Mouse (Mus musculus) lung, embryonic 15.5 days (tissue): ENCODE results near the gene 1700025G04Rik. TPM values are rescaled to one million over a fixed set of nuclear protein-coding genes. Genes with fewer than 3 reads are reported as not detected.
A peak's percentile ranks its signal among the peaks of the same experiment; 100 is the strongest.

Source experiments
- ATAC-seq: fragments of 200-750 bp; cut with Nextera tagmentation; 2 replicates; pipeline ENCODE4 v1.8.0; 2017; ENCODE audit warnings: moderate number of reproducible peaks, borderline replicate concordance; ENCODE audit not compliant: low FRiP score, low TSS enrichment; ENCODE audit errors: extremely low read depth
- H3K27ac ChIP-seq: fragments of 300-500 bp; sonication (generic); 2 replicates; pipeline ENCODE4 v1.5.1; 2015; ENCODE audit warnings: moderate library complexity, mild to moderate bottlenecking, inconsistent platforms
- H3K27me3 ChIP-seq: fragments of 300-500 bp; sonication (generic); 2 replicates; pipeline ENCODE4 v1.6.1; 2015; ENCODE audit warnings: inconsistent platforms
- H3K36me3 ChIP-seq: fragments of 300-500 bp; sonication (generic); 2 replicates; pipeline ENCODE4 v1.6.1; 2015; ENCODE audit warnings: inconsistent platforms
- H3K4me1 ChIP-seq: fragments of 300-500 bp; sonication (generic); 2 replicates; pipeline ENCODE4 v1.6.1; 2015; ENCODE audit warnings: inconsistent platforms
- H3K4me2 ChIP-seq: fragments of 300-500 bp; sonication (generic); 2 replicates; pipeline ENCODE4 v1.6.1; 2015; ENCODE audit warnings: inconsistent platforms, mild to moderate bottlenecking, moderate library complexity
- H3K4me3 ChIP-seq: fragments of 300-500 bp; sonication (generic); 2 replicates; pipeline ENCODE4 v1.5.1; 2015; ENCODE audit warnings: mild to moderate bottlenecking, inconsistent platforms
- H3K9ac ChIP-seq: fragments of 300-500 bp; sonication (generic); 2 replicates; pipeline ENCODE4 v1.6.1; 2015; ENCODE audit warnings: inconsistent platforms
- H3K9me3 ChIP-seq: fragments of 300-500 bp; sonication (generic); 2 replicates; pipeline ENCODE4 v1.6.1; 2016; ENCODE audit warnings: inconsistent platforms
- WGBS: fragments of 180-500 bp; shearing (Covaris S2); methylation state at CpG from one replicate; pipeline ENCODE4 v1.1.7; 2015; 5-methylcytosine and 5-hydroxymethylcytosine counted together
- polyA plus RNA-seq: library from polyadenylated mRNA; unstranded; fragments of >200 nt; fragmentation: Nextera tagmentation; extraction: Ambion mirVana; gene quantifications from 2 replicates; pipeline ENCODE4 v1.2.1, GENCODE M21; 2015

Gene 1700025G04Rik
- polyA plus RNA-seq, 1 experiment from 2014 or later, result 23.5 TPM

DNA sequence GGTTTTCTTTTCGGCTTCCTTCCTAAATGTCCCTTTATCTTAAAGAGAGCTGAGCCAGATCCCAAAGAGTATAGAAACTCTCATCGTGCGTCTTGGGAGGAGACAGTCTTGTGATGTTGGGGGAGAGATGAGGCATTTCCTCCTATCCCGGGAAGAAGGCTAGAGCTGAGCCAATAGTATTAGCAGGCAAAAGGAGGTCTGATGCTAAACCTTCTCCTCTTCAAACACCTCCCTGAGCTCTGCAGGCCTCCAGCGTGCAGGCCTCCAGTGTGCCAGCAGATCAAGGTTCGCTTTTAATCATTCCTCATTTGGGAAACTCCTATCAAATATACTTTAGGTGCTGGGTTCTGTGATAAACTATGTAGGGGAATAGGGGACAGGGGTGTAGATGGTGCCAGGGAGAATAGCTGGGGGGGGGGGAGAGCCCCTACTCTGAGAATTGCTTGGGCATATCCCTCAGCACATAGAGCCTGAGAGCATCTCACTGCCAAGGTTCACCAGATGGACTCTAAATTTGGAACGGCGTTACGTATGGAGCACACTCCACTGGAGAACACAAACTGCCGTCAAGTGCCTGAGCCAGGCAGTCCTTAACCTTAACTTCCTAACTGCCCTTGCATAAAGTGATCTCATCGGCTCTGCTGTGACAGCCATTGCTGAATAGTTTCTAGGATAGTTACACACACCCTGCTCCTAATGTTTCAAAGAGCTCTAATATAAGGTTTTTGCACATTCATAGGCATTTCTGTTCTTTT lies 103.7 kb downstream of the 1700025G04Rik start:
- H3K4me2 ChIP-seq, result no peak overlapping the region
- H3K9ac ChIP-seq, result no peak overlapping the region
- no peak overlapping the region for H3K27ac ChIP-seq
- no peaks in the 10 kb centered on the region for H3K27me3 ChIP-seq
- H3K4me1 ChIP-seq, result peaks cover 11% of the 10 kb centered on the region
- H3K9me3 ChIP-seq, result no peaks in the 10 kb centered on the region
- 52% methylated on average over 11 of the region's 11 CpGs for WGBS
- no peaks in the 10 kb centered on the region for H3K36me3 ChIP-seq
- no peak overlapping the region for H3K4me3 ChIP-seq
- 0 out of 2 replicates have a peak, but pooled peaks have one; percentile 35 for ATAC-seq

DNA sequence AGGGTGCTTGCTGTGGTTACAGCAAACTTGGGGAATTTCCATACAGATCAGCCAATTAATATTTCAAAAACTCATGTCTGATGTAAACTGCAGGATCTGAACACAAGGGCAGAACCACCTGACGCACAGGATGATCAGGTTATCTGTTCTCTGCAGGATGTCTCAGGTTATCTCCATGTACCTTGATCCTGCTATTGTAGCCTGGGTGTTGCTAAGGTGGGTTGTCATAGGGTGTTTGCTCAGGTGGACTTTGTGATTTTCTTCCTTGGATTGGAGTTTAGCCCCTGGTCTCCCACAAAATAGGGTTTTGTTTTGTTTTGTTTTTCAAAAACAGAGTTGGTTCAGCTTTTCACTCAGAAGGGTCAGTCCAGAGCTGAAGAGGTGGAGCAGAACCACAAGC lies 104.9 kb downstream of the 1700025G04Rik start:
- no peaks in the 10 kb centered on the region for H3K9me3 ChIP-seq
- H3K36me3 ChIP-seq, result no peaks in the 10 kb centered on the region
- H3K9ac ChIP-seq, result no peak overlapping the region
- no peak overlapping the region for H3K4me2 ChIP-seq
- no peak for ATAC-seq
- 95% methylated on average over 1 of the region's 1 CpGs for WGBS
- no peaks in the 10 kb centered on the region for H3K27me3 ChIP-seq
- H3K4me1 ChIP-seq, result peaks cover 8% of the 10 kb centered on the region
- no peak overlapping the region for H3K27ac ChIP-seq
- H3K4me3 ChIP-seq, result no peak overlapping the region

DNA sequence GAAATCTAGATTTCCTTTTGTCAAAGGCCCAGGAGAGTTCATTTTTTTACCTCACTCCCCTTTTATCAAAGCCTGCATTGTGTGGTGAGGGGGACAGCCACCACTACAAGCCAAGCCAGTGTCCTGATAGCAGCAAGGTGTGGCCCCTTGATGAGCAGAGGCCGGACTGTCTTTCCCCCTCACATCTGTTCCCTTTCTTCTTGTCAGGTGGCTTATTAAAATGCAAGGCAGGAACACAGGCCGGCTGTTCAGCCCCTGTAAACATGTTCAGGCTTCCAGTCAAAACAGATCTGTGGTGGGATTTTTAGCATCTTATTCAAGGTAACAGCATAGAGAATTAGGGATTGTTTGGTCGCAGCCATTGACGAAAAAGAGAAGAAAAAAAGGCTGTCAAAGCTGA lies 105.9 kb downstream of the 1700025G04Rik start:
- Histone ChIP-seq H3K9ac (no peak overlapping the region), H3K27ac (no peak overlapping the region), H3K9me3 (no peaks in the 10 kb centered on the region), H3K27me3 (no peaks in the 10 kb centered on the region), H3K4me2 (no peak overlapping the region), H3K4me1 (peaks cover 8% of the 10 kb centered on the region), H3K36me3 (no peaks in the 10 kb centered on the region), H3K4me3 (no peak overlapping the region)
- WGBS, result 66% methylated on average over 4 of the region's 4 CpGs
- ATAC-seq, result no peak

DNA sequence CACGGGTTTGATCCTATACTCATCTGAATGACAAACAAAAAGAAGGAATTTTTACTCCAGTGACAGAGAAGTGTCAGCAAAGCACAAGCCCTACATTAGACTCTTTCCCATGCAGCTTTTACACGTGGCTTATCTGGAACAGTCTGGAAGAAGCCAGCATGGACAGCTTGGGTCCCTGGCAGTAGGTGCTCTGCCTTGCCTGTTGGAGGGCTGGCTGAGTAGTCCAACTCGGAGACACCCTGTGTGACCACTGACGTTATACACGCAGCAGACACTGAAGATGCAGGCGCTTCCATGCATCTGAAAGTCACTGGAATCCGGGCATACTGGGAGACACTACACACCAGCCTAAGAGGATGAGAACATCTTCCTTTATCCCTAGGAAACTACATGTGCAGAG lies 109.4 kb downstream of the 1700025G04Rik start:
- 65% methylated on average over 7 of the region's 7 CpGs for WGBS
- H3K27me3 ChIP-seq, result no peaks in the 10 kb centered on the region
- ATAC-seq, result no peak
- peaks cover 4% of the 10 kb centered on the region; the same call in 1 of the 2 replicates for H3K4me1 ChIP-seq
- no peak overlapping the region for H3K27ac ChIP-seq
- H3K4me2 ChIP-seq, result no peak overlapping the region
- H3K9me3 ChIP-seq, result no peaks in the 10 kb centered on the region
- no peak overlapping the region for H3K4me3 ChIP-seq
- H3K9ac ChIP-seq, result no peak overlapping the region
- no peaks in the 10 kb centered on the region for H3K36me3 ChIP-seq

DNA sequence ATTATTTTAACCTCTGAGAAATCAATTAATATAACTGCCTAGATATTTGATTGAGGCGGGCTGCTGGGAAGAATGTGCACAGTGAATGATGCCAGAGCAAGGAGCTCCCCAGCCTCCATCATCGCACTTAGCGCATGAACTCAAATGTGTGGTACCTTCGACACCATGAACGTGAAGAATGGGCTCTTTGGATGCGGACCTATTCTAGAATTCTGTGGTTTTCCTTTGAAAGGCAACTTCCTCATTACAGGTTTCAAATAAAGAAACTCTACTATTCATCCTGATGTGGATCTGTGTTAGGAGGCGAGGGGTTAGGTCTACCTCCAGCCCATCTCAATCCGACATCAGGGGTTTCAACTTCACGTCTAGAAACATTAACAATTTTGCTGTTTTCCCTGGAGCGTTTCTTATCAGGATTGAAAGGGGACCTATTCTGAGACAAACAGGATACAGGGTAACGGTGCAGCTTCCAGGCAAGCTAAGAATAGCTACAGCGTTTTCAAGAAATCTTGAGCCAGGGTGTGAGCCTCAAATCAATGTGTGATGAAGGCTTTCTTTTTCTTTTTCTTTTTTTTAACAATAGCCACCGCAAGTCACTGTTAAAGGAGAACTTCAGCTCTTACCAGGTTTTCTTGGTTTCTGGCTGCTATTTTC lies 110.0 kb downstream of the 1700025G04Rik start:
- ATAC-seq, result no peak
- H3K9me3 ChIP-seq, result no peaks in the 10 kb centered on the region
- 67% methylated on average over 13 of the region's 13 CpGs for WGBS
- H3K9ac ChIP-seq, result no peak overlapping the region
- no peak overlapping the region for H3K27ac ChIP-seq
- no peak overlapping the region for H3K4me3 ChIP-seq
- H3K27me3 ChIP-seq, result no peaks in the 10 kb centered on the region
- H3K36me3 ChIP-seq, result no peaks in the 10 kb centered on the region
- no peak overlapping the region for H3K4me2 ChIP-seq
- H3K4me1 ChIP-seq, result peaks cover 4% of the 10 kb centered on the region; the same call in 1 of the 2 replicates

DNA sequence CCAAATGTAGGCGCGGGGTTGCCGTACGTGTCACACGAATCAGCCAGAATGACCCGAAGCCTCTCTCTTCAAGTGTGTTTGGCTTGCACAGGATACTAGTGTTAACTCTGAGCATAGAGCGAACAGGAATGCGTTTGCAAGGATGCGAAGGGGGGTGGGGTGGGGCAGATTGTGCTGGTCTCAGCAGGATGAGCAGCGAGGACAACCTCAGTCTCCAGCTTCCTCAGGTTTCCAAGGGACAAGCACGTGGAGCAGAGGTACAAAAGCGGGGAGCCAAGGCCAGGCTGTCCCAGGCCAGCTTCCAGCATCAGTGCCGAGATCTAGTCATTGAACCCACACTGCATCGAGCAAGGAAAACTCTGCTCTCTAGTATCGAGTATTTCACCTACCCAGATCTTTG lies 111.2 kb downstream of the 1700025G04Rik start:
- Histone ChIP-seq H3K9ac (no peak overlapping the region), H3K27ac (no peak overlapping the region), H3K36me3 (no peaks in the 10 kb centered on the region), H3K4me3 (no peak overlapping the region), H3K27me3 (no peaks in the 10 kb centered on the region), H3K4me1 (peaks cover 6% of the 10 kb centered on the region; the same call in 1 of the 2 replicates), H3K4me2 (no peak overlapping the region), H3K9me3 (no peaks in the 10 kb centered on the region)
- 84% methylated on average over 15 of the region's 15 CpGs for WGBS
- no peak for ATAC-seq

DNA sequence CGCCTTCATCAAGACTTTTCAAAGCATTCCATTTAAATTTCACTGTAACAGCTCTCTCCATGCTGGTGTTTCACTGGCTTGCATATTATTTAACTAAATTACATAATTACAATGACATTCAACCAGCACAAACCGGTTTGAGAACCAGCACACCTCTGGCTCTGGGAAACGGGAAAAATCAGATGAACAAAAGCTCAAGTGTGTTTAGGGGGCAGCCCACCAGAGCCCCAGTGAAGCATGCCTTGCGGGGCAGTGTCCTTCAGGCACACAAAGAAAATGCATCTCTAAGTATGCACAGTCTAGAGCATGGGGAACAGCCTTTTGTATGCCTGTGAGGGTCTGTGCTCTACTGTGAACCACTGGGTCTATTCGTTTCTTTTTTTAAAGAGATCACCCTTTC lies 112.3 kb downstream of the 1700025G04Rik start:
- WGBS, result 62% methylated on average over 5 of the region's 5 CpGs
- H3K4me3 ChIP-seq, result no peak overlapping the region
- ATAC-seq, result no peak

DNA sequence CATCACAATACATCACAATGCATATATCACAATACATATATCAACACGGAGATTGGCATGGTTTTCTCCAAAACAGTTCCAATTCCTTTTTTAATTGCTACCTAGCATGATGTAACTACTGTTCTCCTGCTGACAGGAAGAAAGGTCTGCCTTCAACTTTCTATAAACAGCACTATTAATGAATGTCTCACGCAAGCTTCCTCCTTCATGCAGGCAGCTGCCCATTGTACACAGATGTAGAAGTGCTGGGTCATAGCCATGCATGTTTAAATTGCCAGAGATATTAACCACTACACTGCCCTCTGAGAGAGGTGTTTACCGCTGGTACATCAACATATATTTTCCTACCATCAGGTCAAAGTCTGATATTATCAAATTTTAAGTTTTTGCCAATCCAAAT lies 113.1 kb downstream of the 1700025G04Rik start:
- Histone ChIP-seq H3K27ac (no peak overlapping the region), H3K4me1 (peaks cover 6% of the 10 kb centered on the region; the same call in 1 of the 2 replicates), H3K36me3 (no peaks in the 10 kb centered on the region), H3K9me3 (no peaks in the 10 kb centered on the region), H3K27me3 (no peaks in the 10 kb centered on the region), H3K4me2 (no peak overlapping the region), H3K9ac (no peak overlapping the region), H3K4me3 (no peak overlapping the region)
- ATAC-seq, result no peak
- WGBS, result 70% methylated on average over 3 of the region's 3 CpGs

More for the DNA sequence above, 112.3 kb downstream of the 1700025G04Rik start:
- Histone ChIP-seq H3K27me3 (no peaks in the 10 kb centered on the region), H3K9ac (no peak overlapping the region), H3K4me2 (no peak overlapping the region), H3K4me1 (peaks cover 6% of the 10 kb centered on the region; the same call in 1 of the 2 replicates), H3K9me3 (no peaks in the 10 kb centered on the region), H3K27ac (no peak overlapping the region), H3K36me3 (no peaks in the 10 kb centered on the region)

DNA sequence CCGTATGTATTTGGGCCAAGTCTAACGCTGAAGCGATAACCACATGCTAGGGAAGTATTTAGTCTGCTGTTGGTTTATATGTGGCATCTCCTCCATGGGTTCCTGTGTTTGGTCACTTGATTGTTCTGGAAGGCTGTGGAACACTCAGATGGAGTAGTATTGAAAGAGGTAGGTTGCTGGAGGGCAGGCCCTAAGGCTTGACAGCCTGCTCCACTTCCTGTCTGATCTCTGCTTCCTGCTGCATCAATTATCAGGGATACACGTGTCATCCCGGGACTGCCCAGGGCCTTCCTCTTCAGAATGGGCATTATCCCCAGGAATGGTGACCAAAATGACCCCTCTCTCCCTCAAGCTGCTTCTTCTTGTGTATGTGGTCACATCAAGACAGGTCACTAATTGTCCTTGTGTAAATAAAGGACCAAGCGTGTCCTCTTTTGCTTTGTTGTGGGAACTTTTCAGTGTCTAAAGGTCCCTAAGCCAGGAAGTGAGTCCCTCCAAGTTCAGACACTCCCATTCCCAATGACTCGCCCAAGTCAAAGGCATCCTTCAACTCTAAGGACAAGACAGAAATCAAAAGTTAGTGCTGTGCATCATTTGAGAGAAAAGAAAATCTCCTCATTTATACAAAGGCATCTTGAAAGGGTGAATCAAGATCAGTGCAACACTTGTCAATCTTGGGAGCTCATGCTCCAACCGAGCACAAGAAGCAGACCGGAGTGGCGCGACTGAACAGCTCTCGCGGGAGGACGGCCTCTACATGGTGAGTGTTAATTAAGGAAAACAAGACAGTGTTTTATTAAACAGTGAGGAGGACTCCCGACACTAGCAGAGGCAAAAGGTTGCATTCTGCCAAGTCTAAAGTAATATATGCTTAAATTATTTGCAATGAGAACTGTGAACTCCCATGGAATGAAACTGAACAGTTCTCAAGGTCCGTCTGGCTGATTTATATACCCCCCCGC lies 114.2 kb downstream of the 1700025G04Rik start:
- no peak overlapping the region for H3K4me2 ChIP-seq
- no peaks in the 10 kb centered on the region for H3K36me3 ChIP-seq
- H3K27me3 ChIP-seq, result no peaks in the 10 kb centered on the region
- H3K27ac ChIP-seq, result 0 out of 2 replicates have a peak overlapping the region, but pooled peaks have one; percentile 2
- 79% methylated on average over 17 of the region's 17 CpGs for whole genome bisulfite sequencing
- no peak overlapping the region for H3K9ac ChIP-seq
- H3K9me3 ChIP-seq, result no peaks in the 10 kb centered on the region
- no peak overlapping the region for H3K4me3 ChIP-seq
- peaks cover 11% of the 10 kb centered on the region; the same call in 1 of the 2 replicates for H3K4me1 ChIP-seq
- ATAC-seq, result 0 out of 2 replicates have a peak, but pooled peaks have one; percentile 28

DNA sequence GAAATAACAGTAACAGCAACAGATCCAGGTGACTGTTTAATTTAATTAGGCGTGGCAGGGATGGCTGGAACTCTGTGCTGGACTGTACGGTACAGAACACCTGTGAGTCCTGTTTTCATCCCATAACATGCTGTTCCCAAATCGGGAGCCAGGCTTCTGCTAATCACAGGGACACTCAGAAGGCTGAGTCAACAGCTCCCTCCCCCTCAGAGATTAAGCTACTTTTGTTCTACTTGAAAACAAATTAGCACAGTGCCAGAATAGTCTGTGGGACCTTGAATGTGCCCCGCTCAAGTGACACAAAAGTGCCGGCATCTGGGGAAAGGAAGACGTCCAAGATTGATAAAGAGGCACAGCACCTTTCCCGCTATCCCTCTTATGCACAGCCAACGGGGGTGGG lies 115.0 kb downstream of the 1700025G04Rik start:
- no peaks in the 10 kb centered on the region for H3K27me3 ChIP-seq
- 58% methylated on average over 8 of the region's 8 CpGs for WGBS
- H3K9ac ChIP-seq, result no peak overlapping the region
- H3K4me3 ChIP-seq, result no peak overlapping the region
- H3K4me2 ChIP-seq, result no peak overlapping the region
- no peaks in the 10 kb centered on the region for H3K9me3 ChIP-seq
- ATAC-seq, result no peak
- H3K4me1 ChIP-seq, result 0 out of 2 replicates have a peak, but pooled peaks cover 7% of the 10 kb centered on the region
- 0 out of 2 replicates have a peak overlapping the region, but pooled peaks have one; percentile 4 for H3K27ac ChIP-seq
- no peaks in the 10 kb centered on the region for H3K36me3 ChIP-seq

DNA sequence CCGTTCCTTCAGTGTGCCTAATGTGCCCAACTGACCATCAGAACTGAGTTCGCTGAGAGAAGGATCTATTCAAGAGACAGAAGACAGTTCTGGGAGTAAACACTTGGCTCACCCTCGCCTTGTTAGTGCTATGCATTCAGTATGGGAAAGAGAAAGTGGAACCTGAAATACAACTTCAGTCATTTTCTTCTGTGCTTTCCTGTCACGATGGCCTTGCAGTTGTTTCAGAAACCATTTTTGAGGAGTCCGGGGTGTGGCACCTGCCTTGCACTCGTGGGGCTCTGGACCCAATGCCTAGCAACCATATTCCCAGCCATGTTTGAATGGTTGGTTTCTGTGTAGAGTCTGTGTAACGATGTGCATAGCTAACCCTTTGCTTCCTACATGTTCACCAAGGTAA lies 115.5 kb downstream of the 1700025G04Rik start:
- Histone ChIP-seq H3K4me2 (no peak overlapping the region), H3K4me1 (0 out of 2 replicates have a peak, but pooled peaks cover 7% of the 10 kb centered on the region), H3K36me3 (no peaks in the 10 kb centered on the region), H3K27ac (no peak overlapping the region), H3K9me3 (no peaks in the 10 kb centered on the region), H3K4me3 (no peak overlapping the region), H3K27me3 (no peaks in the 10 kb centered on the region), H3K9ac (no peak overlapping the region)
- WGBS, result 87% methylated on average over 7 of the region's 7 CpGs
- ATAC-seq, result no peak
